Mouse (Mus musculus): ENCODE results near the gene Ciz1.
A peak's percentile ranks its signal among the peaks of the same experiment; 100 is the strongest.

The Ciz1 gene

DNA sequence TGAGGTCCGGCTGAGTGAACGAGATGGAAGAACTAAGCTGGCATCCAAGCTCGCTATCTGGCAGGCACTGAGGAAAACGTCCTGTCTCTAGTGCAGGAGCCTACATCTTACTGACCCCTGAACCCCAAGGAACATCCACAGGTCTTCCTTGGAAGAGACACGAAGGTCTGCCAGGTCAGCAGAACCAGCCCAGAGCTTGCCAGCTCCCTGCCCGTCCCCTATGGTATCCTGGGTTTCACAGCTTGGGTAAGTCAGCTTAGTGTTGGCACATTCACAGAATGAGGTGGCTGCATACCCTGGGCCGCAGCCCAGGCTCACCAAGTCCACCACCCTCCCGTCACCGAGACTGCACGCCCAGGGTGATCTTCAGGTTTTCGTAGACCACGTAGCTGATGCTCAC, 63.7 kb downstream of the Ciz1 start:
- no peak for DNase-seq (ENCODE audit: low spot score in 2 of 2)

DNA sequence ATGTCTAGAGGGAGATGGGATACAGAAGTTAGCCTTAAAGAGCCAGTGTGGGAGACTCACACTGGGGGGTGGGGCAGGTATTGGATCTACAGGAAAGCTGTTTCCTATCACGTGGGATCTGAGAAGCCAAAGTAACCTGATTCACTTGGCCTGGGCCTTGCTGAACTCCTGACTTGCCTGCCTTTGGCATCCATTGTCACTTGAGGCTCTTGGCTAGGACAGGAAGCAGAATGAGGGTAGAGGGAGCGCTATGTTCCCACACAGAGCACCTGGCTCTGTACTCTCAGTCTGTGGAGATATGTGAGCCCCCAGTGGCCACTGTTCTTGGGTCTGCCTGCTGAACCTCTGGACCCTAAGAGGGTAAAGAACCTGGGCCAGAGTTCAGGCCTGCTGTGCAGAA, 64.4 kb downstream of the Ciz1 start:
- no peak for DNase-seq (ENCODE audit: low spot score in 2 of 2)

DNA sequence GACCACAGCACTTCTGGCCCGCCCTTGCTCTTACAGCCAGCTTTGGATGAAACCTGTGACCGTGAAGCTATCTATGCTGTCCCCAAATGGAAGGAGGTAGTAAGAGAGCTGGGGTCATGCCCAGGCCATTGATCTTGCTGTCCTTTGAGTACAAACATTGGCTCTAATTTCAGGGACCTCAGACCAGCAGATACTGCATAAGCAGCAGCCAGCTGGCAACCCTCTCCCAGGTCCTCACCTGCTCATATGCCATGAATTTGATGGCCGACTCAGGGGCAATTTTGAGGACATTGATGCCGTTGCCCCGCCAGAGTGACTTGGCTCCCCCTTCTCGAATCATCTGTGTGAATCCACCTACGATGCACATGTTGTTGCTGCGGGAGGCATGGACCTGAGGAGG, 65.4 kb downstream of the Ciz1 start:
- no peak for DNase-seq (ENCODE audit: low spot score in 2 of 2)

DNA sequence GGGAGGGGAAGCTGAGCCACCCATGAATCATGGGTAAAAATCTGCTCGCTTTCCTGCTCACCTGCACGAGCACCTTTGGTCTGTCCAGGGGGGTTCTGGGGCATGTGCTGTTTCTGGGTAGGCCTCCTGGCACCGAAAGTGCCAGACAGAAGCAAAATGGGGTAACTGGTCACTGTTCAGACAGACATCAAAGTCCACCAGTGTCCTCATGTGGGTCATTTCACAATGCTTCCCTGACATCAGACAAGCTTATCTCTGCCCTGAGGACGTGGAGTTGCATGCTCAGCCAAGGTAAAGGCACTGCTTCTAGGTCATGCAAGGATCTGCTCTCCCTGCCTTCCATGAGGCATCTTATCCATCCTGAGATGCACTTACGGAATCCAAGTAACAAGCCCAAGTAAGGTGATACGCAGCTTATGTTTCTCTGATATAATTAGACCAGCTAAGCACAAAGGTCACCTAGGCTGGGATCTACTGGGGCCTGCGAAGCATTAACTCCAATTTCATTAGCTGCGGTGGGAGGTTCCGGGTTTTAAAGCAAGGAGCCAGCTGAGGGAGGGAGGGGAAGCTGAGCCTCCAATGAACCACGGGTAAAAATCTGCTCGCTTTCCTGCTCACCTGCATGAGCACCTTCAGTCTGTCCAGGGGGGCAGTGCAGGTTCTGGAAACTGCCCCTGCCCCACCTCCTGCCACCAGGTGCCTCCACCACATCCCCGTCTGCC, 66.5 kb downstream of the Ciz1 start:
- DNase-seq (ENCODE audit: low spot score in 2 of 2): no peak

DNA sequence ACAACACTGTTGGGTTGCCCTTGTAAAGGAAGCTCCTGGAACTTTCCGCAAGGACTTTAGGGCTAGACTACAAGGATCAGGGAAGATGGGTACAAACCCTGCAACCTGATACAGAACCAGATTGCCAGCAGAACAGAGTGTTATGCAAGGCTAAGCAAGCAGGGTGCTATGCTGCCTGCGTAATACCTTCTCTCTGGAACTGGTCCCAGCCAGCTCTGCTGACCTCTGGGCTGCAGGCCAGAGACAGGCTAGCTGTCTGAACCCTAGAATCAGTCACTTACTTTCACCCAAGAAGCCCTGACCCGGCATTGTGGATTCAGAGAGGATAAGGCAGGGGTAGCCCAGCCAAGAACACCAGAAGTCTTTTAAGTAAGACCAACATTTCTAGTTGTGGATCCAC, 67.2 kb downstream of the Ciz1 start:
- no peak for DNase-seq (ENCODE audit: low spot score in 2 of 2)

DNA sequence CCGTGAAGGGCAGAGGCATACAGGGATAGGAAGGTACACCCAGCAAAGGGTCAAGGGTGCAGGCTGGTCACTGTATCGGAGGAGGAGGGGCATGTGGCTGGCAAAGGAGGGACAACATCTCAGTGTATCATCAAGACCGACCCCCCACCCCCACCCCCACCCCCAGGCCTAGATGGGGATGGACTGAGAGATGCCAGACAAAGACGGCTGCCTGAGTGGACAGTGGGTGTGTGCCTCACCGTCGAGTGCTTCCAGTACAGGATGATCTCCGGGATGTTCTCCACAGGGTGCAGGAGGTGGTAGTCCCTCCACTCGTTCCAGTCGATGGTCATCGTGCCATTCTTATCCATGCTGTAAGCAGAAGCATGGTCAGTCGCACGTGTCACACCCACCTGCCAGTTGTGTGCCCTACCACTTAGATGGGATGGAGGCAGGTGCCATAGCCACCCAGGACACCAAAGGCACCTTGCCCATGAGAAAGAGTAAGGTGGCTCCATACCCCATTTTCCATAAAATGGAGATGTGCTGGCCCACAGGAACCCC, 68.0 kb downstream of the Ciz1 start:
- no peak for DNase-seq (ENCODE audit: low spot score in 2 of 2)

DNA sequence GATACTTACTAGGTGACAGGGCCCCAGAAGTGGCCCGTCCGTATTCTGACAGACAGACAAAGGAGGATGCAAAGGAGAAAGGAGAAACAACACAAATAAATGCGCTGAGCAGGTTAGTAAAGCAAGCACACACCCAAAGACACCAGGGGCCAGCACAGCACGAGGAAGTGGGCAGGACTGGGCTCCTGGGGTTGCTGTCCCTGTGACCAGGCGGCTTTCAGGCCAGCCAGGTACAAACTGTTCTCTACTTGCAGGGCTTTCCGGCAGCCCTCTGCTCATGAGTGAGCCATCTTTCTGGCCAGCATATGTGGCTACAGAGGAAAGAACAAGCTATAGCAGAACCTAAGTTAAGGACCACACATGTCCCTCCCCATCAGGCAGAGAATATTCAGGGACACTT, 68.5 kb downstream of the Ciz1 start:
- DNase-seq (ENCODE audit: low spot score in 2 of 2): no peak

DNA sequence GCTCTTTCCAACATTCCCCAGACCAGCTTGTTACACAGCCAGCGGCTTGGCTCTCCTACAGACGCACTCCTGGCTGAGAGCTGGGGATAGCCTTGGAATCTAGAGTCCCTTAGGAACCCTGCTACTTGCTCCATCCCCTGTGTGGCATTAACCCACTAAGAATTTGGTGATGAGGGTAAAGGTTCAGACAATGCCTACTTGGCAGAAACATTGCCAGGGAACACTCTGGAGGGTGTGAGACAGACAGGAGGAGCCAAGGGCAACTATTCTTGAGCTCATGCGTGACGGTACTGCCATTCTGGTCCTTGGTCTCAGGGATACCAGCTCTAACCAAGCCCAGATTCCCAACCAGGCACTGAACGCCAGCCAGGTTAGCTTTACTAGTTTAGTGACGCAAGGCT, 69.7 kb downstream of the Ciz1 start:
- DNase-seq (ENCODE audit: low spot score in 2 of 2): no peak

DNA sequence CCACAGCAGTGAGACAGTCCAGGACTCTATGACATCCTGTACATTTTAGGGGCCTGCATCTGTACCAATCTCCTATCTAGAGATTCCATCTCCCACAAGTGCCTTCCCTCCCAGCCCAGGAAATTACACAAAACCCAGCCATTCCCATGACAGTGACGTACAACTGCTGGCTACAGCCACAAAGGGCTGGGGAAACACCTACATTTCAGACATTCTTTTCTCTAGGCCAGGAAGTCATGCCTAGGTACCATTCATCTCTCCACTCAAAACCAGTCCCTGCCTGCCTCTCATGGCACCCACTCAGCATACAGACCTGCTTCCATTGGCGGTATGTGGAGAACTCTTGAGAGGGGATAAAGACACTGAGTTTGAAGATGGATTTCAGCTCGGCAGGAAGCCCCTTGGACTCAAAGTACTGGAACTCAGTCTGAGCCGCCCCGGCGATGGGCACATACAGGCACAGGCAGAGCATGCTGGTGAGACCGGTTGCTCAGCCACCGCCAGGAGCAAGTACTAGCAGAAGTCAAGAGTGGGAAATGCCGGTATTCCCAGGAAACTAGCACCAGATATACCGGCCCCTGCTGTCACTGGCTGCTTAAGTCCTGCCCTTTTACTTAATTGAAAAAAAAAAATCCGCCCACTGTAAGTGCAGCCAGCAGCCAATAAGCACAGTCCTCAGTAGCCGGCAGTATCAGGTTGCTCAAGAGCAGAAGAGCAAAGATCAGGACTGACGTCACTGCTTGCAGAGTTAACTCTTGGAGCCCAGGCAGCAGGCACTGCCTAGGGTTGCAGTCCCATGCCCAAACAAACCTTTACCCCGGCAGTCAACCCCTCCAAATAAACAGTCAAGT, 71.6 kb downstream of the Ciz1 start:
- no peak for DNase-seq (ENCODE audit: low spot score in 2 of 2)

DNA sequence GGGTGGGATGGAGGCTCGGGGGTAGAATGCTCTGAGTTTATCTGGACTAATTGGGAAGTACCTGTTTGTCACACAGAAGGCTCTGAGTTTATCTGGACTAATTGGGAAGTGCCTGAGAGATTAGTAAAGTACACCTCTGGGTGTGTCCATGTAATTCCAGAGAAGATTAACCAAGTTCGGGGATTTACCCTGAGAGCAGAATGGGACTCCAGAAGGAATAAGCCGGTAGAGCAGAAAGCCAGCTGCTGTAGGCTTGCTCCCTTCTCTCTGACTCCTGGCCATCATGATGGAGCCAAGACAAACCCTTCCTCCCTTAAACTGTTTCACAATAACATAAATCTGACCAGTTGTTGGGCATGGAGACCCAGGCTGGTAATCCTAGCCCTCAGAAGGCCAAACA, 72.7 kb downstream of the Ciz1 start:
- DNase-seq (ENCODE audit: low spot score in 2 of 2): no peak

DNA sequence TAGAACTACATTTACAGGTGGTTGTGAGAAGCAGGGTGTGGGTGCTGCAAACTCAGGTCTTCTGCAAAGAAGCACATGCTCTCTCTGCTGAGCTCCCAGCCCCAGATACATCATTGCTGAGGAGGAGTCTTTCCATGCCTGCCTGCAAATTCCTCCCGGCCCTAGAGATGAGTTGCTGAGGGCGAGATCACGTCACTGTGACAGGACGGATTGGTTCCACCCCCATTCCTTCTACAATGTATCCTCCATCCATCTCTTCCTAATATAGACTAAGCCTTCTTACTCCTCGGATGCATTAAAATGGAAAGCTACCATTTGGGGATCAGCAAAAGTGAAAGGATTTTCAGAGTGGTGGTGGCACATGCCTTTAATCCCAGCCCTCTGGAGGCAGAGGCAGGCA, 73.4 kb downstream of the Ciz1 start:
- peak in 1 of 2 experiments; percentile 43 for DNase-seq (ENCODE audit: low spot score in 2 of 2)

DNA sequence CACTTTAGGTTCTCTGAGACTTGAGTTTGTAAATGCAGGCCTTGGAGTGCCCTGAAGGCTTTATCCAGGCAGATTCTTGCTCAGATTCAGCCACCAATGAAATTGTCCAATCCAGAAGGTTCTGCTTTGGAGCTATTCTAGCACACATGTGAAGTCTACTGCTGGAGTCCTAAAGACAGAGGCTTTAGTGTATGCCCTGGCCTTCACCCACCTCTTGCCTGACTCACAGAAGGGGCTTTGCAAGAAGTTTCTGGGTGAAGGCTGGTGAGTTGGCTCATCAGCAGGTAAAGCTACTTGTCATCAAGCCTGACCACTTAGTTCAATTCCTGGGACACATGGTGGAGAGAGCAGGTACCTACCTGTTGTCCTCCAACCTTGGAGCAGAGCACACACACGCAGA, 74.0 kb downstream of the Ciz1 start:
- no peak for DNase-seq (ENCODE audit: low spot score in 2 of 2)

DNA sequence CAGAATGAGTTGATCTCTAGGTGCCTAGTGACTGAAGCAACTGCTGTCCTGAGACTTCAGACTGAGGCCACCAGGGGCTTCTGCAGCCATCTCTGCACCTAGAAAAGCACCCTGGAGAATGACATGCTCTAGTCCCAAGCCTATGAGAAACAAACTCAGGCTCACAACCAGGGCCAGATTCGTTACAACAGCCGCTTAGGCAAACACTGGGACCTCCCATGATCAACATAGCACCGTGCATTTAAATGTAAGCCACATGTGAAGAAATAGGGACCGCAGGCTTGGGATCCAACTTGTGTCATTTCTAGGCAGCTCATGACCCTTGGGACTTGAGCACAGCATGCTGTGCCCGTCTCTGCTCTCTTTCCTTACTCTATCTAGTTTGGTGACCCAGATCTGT, 75.6 kb downstream of the Ciz1 start:
- DNase-seq (ENCODE audit: low spot score in 2 of 2): no peak

DNA sequence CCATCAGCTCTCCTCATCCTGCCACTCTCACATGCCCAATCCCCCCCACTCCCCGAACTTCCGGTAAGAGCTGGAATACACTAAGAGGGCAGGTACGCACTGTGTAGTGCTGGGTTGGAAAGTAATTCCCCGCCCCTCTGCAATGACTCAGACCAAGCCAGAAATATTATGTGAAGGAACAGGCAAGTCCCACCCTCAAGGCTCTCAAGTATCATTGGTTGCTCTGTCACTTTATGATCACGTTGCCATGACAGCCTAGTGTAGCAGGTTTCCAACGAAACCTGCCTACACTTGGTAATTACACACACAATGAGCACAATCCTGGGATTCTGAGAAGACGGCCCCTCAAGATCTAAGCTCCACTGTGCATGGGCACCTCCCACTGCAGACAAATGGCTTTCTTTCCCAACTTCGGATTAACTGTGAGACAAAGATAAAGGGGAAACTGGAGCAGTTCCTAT, 76.2 kb downstream of the Ciz1 start:
- DNase-seq (ENCODE audit: low spot score in 2 of 2): peak; percentile 46 to 62

DNA sequence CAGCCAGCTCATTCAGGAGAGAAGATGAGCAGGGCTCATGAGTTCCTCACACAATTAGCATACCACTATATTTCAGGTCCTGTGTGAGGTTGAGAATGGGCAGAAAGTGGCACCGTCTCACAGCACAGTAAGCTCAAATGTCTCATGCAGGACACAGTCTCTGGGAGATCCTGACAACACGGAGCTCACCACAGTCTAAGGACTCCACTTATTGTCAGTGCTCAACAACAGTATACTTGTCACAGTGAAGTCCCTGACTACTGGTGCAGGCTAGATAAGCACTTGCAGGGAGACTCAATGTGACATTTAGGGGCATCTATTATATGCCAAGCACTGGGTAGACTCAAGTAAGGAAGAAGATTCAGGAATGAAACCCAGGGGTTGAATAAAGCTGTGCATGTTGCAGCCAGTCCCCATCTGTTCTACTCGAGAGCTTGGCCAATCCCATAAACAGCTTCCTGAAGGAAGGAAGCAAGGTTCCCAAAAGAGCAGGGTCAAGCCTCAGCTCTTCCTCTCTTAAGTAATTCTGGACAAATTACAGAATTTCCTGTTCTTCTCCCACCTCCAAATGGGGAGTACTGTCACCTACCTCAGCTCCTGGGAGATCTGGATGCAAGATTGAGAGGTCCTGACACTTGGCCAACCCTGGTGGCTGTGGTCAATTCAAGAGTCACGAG, 77.2 kb downstream of the Ciz1 start:
- DNase-seq (ENCODE audit: low spot score in 2 of 2): no peak
